Mouse (Mus musculus) bone marrow macrophage, adult 2 months (primary cell): Measurements from ENCODE around the gene Fam207a.
A peak's percentile ranks its signal among the peaks of the same experiment; 100 is the strongest.

Source experiments
- CTCF ChIP-seq: IDR thresholded peaks from 2 replicates; pipeline ENCODE4 v1.5.1; 2012; ENCODE audit warnings: low read depth, mild to moderate bottlenecking, low read length, moderate library complexity
- POLR2A ChIP-seq: IDR thresholded peaks from 2 replicates; pipeline ENCODE4 v1.6.1; 2012; ENCODE audit warnings: mild to moderate bottlenecking, low read depth, low read length, borderline replicate concordance

DNA sequence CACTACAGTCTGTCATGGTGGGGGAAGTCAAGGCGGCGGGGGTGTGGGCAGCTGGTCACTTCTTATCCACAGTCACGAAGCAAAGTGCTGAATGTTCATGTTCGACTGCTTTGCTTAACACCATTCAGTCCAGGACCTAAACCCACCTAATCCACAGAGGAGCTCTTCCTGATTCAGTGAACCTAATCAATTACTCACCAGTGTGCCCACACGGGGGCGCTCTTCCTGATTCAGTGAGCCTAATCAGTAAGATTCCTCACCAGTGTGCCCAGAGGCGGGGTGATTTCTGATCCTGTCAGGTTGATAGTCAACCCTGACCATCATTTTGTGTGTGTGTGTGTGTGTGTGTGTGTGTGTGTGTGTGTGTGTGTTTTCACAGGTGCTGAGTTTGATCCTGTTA is 27.6 kb upstream of the Fam207a start:
- TF ChIP-seq CTCF (peak; percentile 69; the same call in 1 of the 2 replicates), POLR2A (no peak)
